ENCODE assay signal across 1 mouse cellular context in genomic region chr11:54927346-54928140, GRCm38 (mm10).
TF ChIP-seq lines count a peak whose summit lies in the region.

No protein-coding gene starts in this region.

TF ChIP-seq in MEL, 35 proteins besides CTCF, POLR2A, EP300 and RAD21 (continued from another document):
- TF ChIP-seq GABPA (IDR thresholded peaks at IDR 0.05; ENCODE audit: low read depth, low read length) (no peak), NELFE (IDR thresholded peaks at IDR 0.05; ENCODE audit: low read depth, low read length) (no peak), MAX (IDR thresholded peaks at IDR 0.05; ENCODE audit: low read length) (peak; percentile 59; the same call in 1 of the 2 replicates), NRF1 (IDR thresholded peaks at IDR 0.05; ENCODE audit: insufficient read depth, low read depth, low read length, poor library complexity, severe bottlenecking) (no peak), RCOR1 (IDR thresholded peaks at IDR 0.05; ENCODE audit: low read depth, low read length) (no peak), MAZ (IDR thresholded peaks at IDR 0.05; ENCODE audit: low read depth, low read length) (peak; percentile 65; the same call in 1 of the 2 replicates), SMC3 (IDR thresholded peaks at IDR 0.05; ENCODE audit: low read depth, low read length) (peak; percentile 89), USF1 (IDR thresholded peaks at IDR 0.05; ENCODE audit: low read depth, low read length) (no peak)
